Mouse (Mus musculus) left cerebral cortex, adult 18-20 months (tissue): ENCODE measurements around the gene Bean1. TPM values are rescaled to one million over a fixed set of nuclear protein-coding genes. Genes with fewer than 3 reads are reported as not detected.
A peak's percentile ranks its signal among the peaks of the same experiment; 100 is the strongest.

ENCODE experiments used
- DNase-seq, 2 experiments: peaks; one replicate each; pipeline ENCODE4 v3.0.0; 2021 to 2022; ENCODE audit warnings: low spot score in 2 of 2, mixed read lengths in 1 of 2
- long read RNA-seq, 2 experiments: library from polyadenylated mRNA; stranded (forward); transcript quantifications; one replicate each; pipeline ENCODE4 v2.0.0; 2021
- total RNA-seq, 2 experiments: library from RNA; stranded (reverse); gene quantifications; 2 replicates each; pipeline ENCODE4 v1.2.3; 2021

Gene Bean1
- total RNA-seq, result 10 to 100 TPM; 11.6 to 12.5 TPM
- long read RNA-seq, experiment 1, partial matches to known transcripts, result 15 of 28 reads
- long read RNA-seq, experiment 1, other reads (novel, unspliced or antisense), result 7 of 28 reads
- long read RNA-seq, experiment 2, transcript Bean1-201 (5 exons, 3,199 nt), result major isoform, 5 of 13 reads
- long read RNA-seq, experiment 2, partial matches to known transcripts, result 1 of 13 reads
- long read RNA-seq, experiment 2, other reads (novel, unspliced or antisense), result 5 of 13 reads

GRCm38 (mm10) chr8:104170118-104171049, at the start of gene Bean1:
Gene Bean1, plus strand, starts transcription at chr8:104170442.
- DNase-seq, result peak; percentile 33 to 66

GRCm38 (mm10) chr8:104121640-104122416, 48.4 kb upstream of the Bean1 start:
- DNase-seq, result no peak

GRCm38 (mm10) chr8:104123080-104123657, 47.1 kb upstream of the Bean1 start:
- DNase-seq, result no peak

- DNase-seq, result no peak
Observed at GRCm38 (mm10) chr8:104124534-104124933, 45.7 kb upstream of the Bean1 start.

- DNase-seq, result peak; percentile 44 to 59
Observed at GRCm38 (mm10) chr8:104127160-104127883, 42.9 kb upstream of the Bean1 start.

- DNase-seq, result no peak
Observed at GRCm38 (mm10) chr8:104130916-104131315, 39.3 kb upstream of the Bean1 start.

- no peak for DNase-seq
Observed at GRCm38 (mm10) chr8:104131414-104131975, 38.7 kb upstream of the Bean1 start.

- no peak for DNase-seq
Observed at GRCm38 (mm10) chr8:104134521-104134920, 35.7 kb upstream of the Bean1 start.

- no peak for DNase-seq
Observed at GRCm38 (mm10) chr8:104136277-104136676, 34.0 kb upstream of the Bean1 start.

GRCm38 (mm10) chr8:104137636-104138035, 32.6 kb upstream of the Bean1 start:
- DNase-seq, result no peak

- DNase-seq, result no peak
Observed at GRCm38 (mm10) chr8:104140611-104141010, 29.6 kb upstream of the Bean1 start.

- no peak for DNase-seq
Observed at GRCm38 (mm10) chr8:104142415-104142814, 27.8 kb upstream of the Bean1 start.

GRCm38 (mm10) chr8:104143379-104143778, 26.9 kb upstream of the Bean1 start:
- DNase-seq, result no peak

- DNase-seq, result no peak
Observed at GRCm38 (mm10) chr8:104144434-104145216, 25.6 kb upstream of the Bean1 start.

- peak; percentile 88 to 91 for DNase-seq
Observed at GRCm38 (mm10) chr8:104145981-104146689, 24.1 kb upstream of the Bean1 start.

GRCm38 (mm10) chr8:104146717-104147494, 23.3 kb upstream of the Bean1 start:
- DNase-seq, result no peak

- DNase-seq, result no peak
Observed at GRCm38 (mm10) chr8:104147947-104148346, 22.3 kb upstream of the Bean1 start.

GRCm38 (mm10) chr8:104160731-104161130, 9.5 kb upstream of the Bean1 start:
- DNase-seq, result no peak
